Mouse (Mus musculus) kidney, postnatal 4 days (tissue): ENCODE results near the gene Zyg11a.
"Not testable (repeated sequence)": the region's sequence is repeated elsewhere in the genome, so short reads cannot be mapped to it uniquely, and the experiment has no call there.

ENCODE experiments used
- DNase-seq, 2 experiments: peaks; one replicate each; pipeline ENCODE4 v3.0.0; 2021; ENCODE audit warnings: mixed read lengths in 2 of 2

The Zyg11a gene

GRCm38 (mm10) chr4:108143778-108144177 lies 74.1 kb downstream of the Zyg11a start:
- peak; percentile 11 to 27 for DNase-seq

- not testable (repeated sequence) for DNase-seq
Measured at GRCm38 (mm10) chr4:108143178-108143577, 74.7 kb downstream of the Zyg11a start.

GRCm38 (mm10) chr4:108136938-108137337 lies 80.9 kb downstream of the Zyg11a start:
- DNase-seq = no peak
